Mouse (Mus musculus) G1E (cell line): ENCODE data around the gene Gm11111.

Experiments used
- CTCF ChIP-seq: IDR thresholded peaks from 2 replicates; pipeline ENCODE4 v1.5.1; 2012; ENCODE audit warnings: low read depth, low read length, inconsistent platforms, mixed read lengths
- GATA1 ChIP-seq: IDR thresholded peaks from 2 replicates; pipeline ENCODE4 v1.6.1; 2012; ENCODE audit warnings: borderline replicate concordance, low read length, inconsistent platforms, mixed read lengths
- GATA2 ChIP-seq: IDR thresholded peaks from 2 replicates; pipeline ENCODE4 v1.6.1; 2012; ENCODE audit warnings: low read depth, low read length, inconsistent platforms, borderline replicate concordance
- POLR2AphosphoS5 ChIP-seq: IDR thresholded peaks from 2 replicates; pipeline ENCODE4 v1.6.1; 2012; ENCODE audit warnings: low read depth, low read length, inconsistent platforms; ENCODE audit not compliant: insufficient replicate concordance
- TAL1 ChIP-seq: conservative IDR thresholded peaks from 2 replicates; pipeline ENCODE4 v1.6.1; 2012; ENCODE audit warnings: low read depth, low read length, inconsistent platforms, mixed read lengths

- TF ChIP-seq CTCF, result no peak
- no peak for TF ChIP-seq GATA1
- TF ChIP-seq POLR2AphosphoS5, result no peak
- no peak for TF ChIP-seq TAL1
- no peak for TF ChIP-seq GATA2
Observed at GRCm38 (mm10) chr5:98541333-98541732, 11.2 kb upstream of the Gm11111 start.
